Mouse (Mus musculus): ENCODE measurements around the gene Upp2.

Gene Upp2

DNA sequence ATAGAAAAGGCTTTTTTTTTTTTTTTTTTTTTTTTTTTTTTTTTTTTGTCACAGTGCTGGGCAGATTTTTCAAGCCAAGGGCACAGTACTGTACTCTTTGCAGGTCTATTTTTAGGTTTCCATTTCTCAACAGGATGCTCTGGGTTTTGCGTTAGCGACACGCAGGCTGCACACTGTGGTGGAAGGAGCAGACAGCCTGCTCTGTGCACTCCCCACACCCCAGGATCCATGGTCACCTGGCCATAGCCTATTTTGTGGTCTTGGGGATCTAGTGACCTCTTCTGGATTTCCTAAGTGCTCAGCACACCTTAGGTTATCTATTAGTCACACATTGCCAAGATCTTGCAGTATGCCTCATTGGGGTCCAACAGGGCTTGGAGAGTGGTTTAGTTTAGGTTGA is 100.2 kb downstream of the Upp2 start:
- in situ Hi-C loops (cut with MboI, MseI): loop anchor here (5.0 to 10.0 kb wide), 4 partner anchors 190 to 642 kb away; no protein-coding TSS in a partner anchor

DNA sequence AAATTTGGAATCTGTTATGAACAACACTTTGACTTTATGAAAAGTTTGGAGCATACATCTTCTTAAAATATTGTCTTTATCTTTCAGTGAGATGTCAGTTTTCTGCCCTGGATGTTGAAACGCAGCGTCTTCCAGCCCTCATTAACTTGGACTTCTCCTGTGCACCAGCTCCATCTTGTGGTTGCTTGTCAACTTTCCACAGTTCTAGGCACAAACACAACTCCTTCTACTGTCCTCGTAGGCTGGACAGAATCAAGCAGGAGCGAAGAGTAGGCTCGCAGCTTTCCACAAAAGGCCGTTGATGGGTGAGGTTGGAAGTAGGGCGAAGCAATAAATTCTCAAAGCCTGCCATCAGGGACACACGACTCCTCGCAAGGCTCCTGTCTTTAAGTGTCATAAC is 100.9 kb downstream of the Upp2 start:
- in situ Hi-C loops (cut with MboI, MseI): loop anchor here (5.0 to 10.0 kb wide), 4 partner anchors 191 to 643 kb away; no protein-coding TSS in a partner anchor

DNA sequence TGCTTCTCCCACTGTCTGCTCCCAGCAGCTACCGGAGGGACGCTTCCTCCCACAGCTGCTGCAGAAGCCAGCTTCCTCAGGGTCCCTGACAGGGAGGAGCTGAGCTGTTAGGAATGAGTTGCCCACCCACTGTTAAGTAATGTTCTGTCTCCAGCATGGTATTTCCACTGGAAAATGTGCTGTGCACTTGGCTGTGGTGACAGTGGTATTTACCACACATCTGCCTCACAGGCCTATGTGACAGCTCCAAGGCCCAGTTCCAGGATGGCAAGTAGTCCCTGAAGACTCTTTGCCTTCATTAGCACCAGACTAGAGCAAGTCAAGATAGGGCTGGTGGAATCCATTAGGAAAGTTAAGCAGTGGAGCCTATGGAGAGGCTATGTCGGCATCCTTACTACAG is 102.0 kb downstream of the Upp2 start:
- in situ Hi-C loops (cut with MboI, MseI): loop anchor here (5.0 to 10.0 kb wide), 4 partner anchors 192 to 644 kb away; no protein-coding TSS in a partner anchor

DNA sequence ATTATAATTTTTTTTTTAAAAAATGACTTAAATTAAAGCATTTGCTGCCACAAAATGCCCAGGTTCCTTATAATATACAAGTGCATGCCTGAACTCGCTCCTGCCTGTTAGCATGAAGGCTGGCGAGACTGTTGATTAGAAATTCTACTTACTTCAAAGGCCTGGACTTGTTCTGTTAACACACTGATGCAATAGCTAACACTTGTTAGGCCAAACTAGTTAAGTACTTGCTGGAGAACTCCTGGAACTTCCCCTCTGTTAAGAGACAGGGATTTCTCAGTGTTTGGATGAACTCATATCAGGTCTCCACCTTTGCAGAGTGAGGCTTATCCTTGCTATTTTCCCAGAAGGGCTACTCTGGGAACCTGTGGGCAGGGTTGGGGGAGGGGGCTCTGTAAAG is 105.4 kb downstream of the Upp2 start:
- in situ Hi-C loops (cut with MboI, MseI): loop anchor here (5.0 to 10.0 kb wide), 2 partner anchors 60 to 608 kb away; no protein-coding TSS in a partner anchor

DNA sequence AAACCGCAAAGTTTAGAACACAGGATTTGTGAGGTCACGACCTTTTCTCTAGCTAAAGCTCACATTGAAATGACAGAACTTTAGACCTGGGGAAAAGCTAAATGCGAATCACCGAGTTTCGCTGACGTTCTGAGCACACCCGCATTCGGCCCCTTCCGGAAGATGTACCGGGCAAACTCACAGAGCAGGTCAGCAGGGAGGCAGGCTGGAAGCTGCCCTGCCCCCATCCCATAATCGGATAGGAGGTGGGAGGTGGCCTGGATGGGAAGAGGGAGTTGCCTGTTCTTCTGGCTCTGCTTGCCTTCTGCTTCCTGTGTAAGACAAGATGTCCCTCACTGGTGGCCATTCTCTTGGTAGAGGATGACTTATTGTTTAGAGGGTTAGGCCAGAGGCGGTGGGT is 112.9 kb downstream of the Upp2 start:
- in situ Hi-C loops (cut with MboI, MseI): loop anchor here in 1 of 2 experiments (10.0 kb wide), 1 partner anchor 615 kb away; no protein-coding TSS in a partner anchor

DNA sequence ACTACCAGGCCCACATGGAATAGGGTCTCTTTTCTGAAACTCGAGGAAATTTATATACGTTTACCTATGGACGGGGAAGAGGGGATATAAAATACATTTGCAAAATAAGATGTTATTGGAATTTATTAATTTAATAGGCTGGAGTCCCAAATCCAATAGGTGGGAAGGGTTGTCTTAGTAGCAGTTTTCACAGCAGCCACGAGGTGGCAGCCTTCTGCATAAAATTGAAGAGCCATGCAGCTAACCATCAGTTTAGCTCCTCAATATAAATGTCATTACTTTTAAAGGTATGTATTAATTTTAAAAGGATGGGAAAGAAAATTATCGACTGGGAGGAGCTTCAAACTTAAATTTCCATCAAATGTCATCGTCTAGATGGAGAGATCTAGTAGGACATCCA is 113.7 kb downstream of the Upp2 start:
- in situ Hi-C loops (cut with MboI, MseI): no loop called here

DNA sequence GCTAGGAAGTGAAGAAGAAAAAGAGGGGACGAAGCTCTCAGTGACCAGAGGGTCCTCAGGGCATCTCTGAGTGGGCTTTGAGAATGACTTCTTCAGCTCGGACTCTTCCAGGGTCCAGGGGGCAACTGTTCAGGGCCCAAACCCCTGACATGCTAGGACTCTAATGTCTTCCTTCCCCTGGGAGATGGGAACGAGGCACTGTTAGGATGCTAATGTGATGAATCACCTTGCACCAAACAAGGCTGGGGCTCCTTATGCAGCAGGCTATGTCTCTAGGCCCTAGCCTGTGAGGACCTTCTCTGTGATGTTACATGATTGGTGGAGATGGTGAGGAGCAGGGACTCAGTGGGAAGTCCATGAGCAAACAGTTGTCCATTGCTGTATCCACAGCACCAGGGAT is 114.3 kb downstream of the Upp2 start:
- in situ Hi-C loops (cut with MboI, MseI): no loop called here

DNA sequence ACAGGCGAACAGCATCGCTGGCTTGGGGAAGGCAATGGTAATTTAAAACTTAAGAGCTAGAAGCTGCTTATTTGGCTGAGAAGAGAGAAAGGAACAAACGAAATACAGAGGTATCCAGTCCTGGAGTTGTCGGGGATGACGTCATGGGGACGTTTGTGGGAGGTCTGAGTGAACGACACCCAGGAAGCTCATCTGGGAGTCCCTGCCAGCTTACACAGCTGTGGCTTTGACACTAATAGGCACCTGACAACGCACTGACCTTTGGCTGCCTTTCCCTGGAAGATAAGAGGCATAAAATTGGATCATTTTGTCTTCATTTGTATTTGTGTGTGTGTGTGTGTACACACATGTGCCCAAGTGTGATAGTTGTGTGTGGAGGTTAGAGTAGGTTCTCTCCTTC is 130.4 kb downstream of the Upp2 start:
- in situ Hi-C loops (cut with MboI, MseI): loop anchor here (5.0 kb wide), 2 partner anchors 730 to 740 kb away; no protein-coding TSS in a partner anchor

DNA sequence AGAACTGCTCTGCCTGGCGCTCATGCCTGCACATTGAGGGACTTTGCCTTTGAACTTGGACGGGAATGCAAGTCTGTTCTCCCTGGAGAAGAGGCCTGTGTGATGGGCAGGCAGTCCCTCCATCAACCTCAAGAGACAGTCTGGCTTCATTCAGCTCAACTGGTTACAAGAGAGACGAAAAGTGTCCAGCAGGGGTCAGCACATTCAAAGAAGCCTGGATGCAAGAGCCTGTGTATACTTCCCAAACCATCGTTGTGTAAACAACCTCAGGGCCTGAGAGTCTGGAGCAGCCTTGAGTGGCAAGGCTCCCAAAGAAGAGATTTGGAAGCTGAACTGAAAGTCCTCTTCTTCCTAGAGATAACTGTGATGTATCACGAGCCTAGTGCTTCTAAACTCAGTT is 132.8 kb downstream of the Upp2 start:
- in situ Hi-C loops (cut with MboI, MseI): loop anchor here (5.0 to 10.0 kb wide), 3 partner anchors 425 to 737 kb away; no protein-coding TSS in a partner anchor

DNA sequence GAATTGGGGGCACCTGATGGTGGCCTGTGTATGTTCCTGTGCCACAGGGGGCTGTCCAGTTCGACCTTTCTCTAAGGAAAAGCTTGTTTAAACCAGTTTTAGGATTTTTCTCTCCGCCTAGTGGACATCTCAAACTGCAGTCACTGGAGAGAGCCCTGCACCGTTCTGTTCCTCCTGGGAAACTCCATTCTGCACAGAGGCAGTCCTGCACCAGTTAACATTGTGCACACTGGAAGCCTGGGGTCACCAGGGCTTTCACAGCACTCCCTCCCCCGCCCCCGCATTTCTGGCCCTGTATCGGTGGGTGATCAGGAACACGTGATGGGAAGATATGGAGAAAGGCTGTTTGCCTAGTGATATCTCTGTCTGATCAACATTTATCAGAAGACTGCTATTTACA is 133.3 kb downstream of the Upp2 start:
- in situ Hi-C loops (cut with MboI, MseI): loop anchor here in 1 of 2 experiments (10.0 kb wide), 1 partner anchor 424 kb away; no protein-coding TSS in a partner anchor

DNA sequence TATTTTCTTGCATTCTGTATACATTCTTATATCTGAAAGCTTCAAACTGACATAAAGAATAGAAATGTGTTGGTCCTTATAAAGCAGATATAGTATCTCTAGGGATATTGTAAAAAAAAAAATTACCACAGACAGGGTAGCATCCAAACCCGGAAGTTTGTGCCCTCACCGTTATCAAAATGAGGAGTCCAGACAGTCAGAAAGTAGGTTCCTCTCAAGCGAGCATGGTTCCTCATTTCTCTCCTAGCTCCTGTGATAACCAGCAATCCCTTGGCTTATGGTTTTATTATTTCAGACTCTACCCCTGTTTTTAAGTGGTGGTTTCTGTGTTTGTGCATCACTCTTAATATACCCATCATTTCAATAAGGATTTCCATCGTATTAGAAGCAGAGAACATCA is 134.5 kb downstream of the Upp2 start:
- in situ Hi-C loops (cut with MboI, MseI): loop anchor here in 1 of 2 experiments (10.0 kb wide), 1 partner anchor 423 kb away; no protein-coding TSS in a partner anchor

DNA sequence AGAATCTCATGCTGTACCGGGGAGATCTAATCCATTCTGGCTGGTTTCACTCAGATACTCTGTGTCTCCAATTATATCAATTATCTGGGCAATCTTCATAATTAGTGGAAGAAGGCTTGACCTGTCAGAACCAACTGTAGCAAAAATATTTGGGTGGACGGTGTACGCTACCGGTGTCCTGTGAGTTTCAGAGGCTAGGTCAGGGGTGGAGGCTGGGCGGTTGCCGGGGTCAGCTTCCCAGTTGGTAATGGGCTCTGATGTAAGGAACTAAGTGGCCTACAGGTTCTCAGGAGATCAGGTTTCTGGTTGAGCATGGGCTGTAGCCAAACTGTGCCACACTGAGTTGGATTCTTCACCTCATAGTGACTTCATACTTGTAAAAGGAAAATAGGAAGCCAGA is 136.1 kb downstream of the Upp2 start:
- in situ Hi-C loops (cut with MboI, MseI): loop anchor here in 1 of 2 experiments (10.0 kb wide), 1 partner anchor 422 kb away; no protein-coding TSS in a partner anchor

DNA sequence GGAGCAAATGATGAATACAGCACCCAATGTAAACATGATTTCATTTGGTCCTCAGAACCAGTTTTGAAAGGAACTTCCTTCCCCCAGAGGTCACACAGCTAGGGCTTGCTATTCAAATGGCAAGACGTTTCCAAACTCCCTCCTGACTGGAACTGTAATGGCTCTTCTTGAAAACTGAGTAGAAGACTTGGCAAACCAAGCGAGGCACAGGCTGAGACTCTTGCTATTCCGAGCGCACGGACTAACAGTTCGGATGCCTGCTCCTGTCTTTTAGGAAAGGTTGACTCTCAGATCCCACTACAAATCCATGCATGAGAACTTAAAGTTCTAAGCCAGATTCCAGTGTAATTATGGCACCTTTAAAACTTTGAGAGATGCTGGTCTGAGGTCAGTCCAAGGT is 136.5 kb downstream of the Upp2 start:
- in situ Hi-C loops (cut with MboI, MseI): loop anchor here in 1 of 2 experiments (10.0 kb wide), 1 partner anchor 421 kb away; no protein-coding TSS in a partner anchor

DNA sequence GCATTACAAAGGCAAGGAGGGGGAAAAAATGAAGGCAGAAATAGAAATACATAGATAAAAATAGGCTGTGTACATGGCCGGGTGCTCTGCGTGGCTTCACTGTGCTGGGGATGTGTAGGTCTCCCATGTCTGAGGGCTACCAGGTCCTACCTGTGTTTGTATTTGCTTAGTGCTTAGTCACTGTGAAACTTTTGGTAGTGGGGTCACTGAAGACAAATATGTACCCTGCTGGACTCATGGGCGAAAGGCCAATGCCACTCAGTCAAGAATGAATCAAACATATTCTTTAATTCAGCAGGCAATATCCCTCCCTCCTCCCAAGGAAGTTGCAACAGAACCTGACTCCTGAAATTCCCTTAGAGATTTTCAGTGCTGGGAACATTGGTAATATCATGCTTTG is 137.5 kb downstream of the Upp2 start:
- in situ Hi-C loops (cut with MboI, MseI): loop anchor here in 1 of 2 experiments (10.0 kb wide), 1 partner anchor 420 kb away; no protein-coding TSS in a partner anchor

DNA sequence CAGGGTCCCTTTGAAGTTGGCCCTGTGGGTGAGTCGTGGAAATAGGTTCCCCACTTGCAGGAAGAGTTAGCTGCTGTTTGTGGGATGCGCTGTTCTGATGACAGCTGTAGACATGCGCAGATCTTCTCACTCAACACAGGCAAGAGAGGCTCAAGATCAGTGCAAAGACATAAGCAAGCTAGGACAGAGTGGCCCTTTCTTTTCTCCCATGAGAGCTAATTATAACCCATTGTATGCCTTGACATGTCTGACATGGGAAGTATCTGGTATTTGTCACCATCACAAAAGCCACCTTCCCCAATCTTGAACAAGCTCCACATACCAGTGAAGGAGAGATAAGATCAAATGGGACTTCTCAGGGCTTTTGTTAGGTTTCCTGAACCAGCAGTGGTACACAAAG is 140.6 kb downstream of the Upp2 start:
- in situ Hi-C loops (cut with MboI, MseI): loop anchor here in 1 of 2 experiments (10.0 kb wide), 1 partner anchor 417 kb away; no protein-coding TSS in a partner anchor

DNA sequence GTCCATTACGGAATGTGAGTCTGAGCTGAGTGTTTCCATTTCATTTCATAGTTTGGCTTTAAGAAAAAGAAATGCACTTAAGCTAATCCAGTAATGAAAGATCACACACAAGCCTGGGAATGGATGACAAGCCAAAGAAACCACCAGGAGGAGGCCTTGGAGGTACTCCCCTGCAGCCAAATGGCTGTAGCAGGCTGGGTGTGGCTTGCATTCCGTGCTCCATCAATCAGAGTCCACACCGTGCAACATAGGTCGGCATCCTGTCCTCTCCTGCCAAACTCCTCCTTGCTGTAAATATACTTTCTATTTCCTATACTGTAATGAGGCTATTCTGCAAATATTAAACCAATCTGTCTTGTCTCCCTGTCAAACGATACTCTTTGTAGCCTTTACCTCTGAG is 143.1 kb downstream of the Upp2 start:
- in situ Hi-C loops (cut with MboI, MseI): loop anchor here in 1 of 2 experiments (5.0 kb wide), 1 partner anchor 422 kb away; no protein-coding TSS in a partner anchor

DNA sequence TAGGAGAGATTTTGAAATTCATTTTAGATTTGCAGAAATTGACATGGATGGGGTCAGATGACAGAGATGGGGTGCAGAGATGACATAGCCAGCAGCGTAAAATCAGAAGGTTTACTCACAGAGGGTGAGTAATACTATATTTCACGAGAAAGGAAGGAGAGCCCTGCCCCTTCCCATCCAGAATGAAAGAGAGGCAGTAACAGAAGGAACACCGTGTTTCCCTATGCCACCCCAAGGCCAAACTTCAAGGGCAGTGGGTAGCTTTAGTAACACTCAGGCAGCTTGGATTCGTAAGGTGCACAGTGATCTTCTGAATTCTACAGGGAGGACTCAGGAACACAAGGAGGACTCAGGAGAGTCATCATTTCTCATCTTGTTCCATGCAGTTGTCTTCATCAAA is 144.0 kb downstream of the Upp2 start:
- in situ Hi-C loops (cut with MboI, MseI): loop anchor here in 1 of 2 experiments (5.0 kb wide), 1 partner anchor 421 kb away; no protein-coding TSS in a partner anchor

DNA sequence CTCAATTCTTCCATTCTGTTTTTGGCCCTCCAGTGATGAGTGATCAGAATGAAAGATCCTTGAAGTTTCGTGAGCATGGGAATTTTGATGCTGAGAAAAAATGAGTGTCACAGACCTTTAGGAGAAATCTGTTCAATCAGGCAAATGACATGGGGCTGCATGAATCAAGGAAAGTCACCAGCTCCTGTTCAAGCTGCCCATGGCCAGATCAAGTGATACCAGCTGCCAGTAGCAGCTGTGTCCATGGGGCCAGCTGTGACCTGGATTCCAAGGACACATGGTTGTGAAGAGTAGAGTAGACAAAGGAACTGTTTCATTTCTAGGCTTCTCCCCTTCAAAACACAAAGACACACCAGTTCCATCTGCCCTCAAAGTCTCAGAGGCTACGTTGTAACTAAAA is 144.4 kb downstream of the Upp2 start:
- in situ Hi-C loops (cut with MboI, MseI): loop anchor here in 1 of 2 experiments (5.0 kb wide), 1 partner anchor 421 kb away; no protein-coding TSS in a partner anchor

DNA sequence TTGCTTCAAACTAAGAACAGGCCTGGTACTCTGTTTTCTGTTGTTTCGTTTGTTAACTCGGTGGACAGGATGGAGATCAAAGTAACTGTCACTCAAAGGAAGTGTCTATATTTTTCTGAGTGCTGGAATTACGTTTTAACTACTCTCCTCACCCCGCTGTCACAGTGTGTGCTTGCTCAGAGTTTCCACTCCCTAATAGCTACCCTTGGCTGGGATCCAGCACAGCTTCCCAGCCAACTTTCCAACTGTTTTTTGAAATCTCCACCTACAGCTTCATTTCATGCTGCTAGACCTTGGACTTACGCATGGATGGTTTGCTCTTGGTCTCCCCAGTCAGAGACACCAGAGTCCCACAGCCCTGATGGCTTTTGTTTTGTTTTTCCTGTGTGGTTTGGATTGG is 144.8 kb downstream of the Upp2 start:
- in situ Hi-C loops (cut with MboI, MseI): loop anchor here in 1 of 2 experiments (5.0 kb wide), 1 partner anchor 420 kb away; no protein-coding TSS in a partner anchor

DNA sequence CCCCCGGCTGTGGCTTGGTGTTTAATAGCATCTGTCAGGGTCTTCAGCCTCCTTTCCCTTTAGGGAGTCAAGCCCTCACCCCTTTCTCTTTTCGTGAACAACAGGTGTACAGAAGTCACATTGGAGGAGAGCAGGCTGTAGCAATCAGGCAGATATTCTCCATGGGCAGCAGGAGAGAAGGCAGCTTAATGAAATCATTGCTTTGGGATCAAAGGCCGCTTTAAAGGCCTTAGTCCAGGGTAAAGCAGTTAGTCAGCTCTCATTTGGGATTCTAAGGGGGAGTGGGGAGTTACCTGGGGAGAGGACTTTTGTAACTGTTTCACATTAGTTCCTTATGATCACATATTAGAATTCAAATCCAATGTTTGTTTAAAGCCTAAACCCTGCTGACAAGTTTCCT is 150.8 kb downstream of the Upp2 start:
- in situ Hi-C loops (cut with MboI, MseI): no loop called here

DNA sequence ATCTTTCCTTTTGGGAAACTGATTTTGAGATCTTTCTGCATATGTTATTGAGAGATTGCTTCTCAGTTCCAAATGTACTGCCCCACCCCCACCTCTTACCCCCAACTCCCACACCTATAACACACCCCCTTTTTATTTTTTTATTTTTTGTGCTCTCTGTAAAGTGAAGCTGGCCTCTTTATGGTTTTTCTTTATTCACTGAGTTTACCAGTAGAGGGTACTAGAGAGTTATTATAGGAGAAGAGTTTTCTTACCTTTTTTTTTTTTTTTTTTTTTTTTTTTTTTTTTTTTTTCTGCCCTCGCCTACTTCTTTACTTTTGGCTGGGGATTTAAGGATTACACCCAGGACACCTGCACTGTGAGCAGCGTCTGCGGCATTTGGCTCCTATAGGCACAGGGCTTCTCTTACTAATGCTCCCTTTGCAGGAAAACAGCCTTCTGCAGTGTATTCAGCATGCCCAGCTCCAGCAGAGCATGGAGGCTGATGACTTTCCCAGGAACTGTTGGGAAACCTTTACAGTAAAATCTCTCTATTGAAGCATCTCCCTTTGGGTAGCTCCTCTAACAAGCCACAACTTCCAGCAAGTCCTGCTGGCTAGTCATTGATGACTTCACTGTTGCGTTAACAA is 170.2 kb downstream of the Upp2 start:
- in situ Hi-C loops (cut with MboI, MseI): loop anchor here in 1 of 2 experiments (5.0 kb wide), 1 partner anchor 50 kb away; no protein-coding TSS in a partner anchor

DNA sequence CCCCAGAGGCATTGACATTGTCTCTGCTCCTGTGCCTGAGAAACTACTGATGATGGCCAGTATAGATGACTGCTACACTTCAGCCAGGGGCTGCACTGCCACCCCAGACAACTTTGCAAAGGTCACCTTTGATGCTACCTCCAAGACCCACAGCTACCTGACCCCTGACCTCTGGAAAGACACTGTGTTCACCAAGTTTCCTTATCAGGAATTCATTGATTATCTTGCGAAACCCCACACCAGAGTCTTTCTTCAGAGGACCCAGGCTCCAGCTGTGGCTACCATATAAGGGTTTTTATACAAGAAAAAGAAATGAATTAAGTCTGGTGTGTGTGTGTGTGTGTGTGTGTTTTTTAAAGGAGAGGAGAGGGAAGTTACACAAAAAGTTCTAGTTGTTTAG is 174.1 kb downstream of the Upp2 start:
- in situ Hi-C loops (cut with MboI, MseI): no loop called here
